Mouse (Mus musculus) lung, postnatal 14 days (tissue): ENCODE measurements around the gene Fem1a.

ENCODE experiments used
- DNase-seq: peaks from one replicate; pipeline ENCODE4 v3.0.0; 2021

The Fem1a gene

GRCm38 (mm10) chr17:56304718-56305117 lies 48.1 kb downstream of the Fem1a start:
- DNase-seq: no peak

- no peak for DNase-seq
Measured at GRCm38 (mm10) chr17:56305156-56305555, 48.5 kb downstream of the Fem1a start.

- no peak for DNase-seq
Measured at GRCm38 (mm10) chr17:56305826-56306225, 49.2 kb downstream of the Fem1a start.

- no peak for DNase-seq
Measured at GRCm38 (mm10) chr17:56308088-56308487, 51.5 kb downstream of the Fem1a start.

- peak; percentile 34 for DNase-seq
Measured at GRCm38 (mm10) chr17:56309191-56309945, 52.8 kb downstream of the Fem1a start.
